Mouse (Mus musculus) NIH3T3 (cell line): ENCODE data around the gene Col1a2.

ENCODE experiments used
- DNase-seq: peaks from one replicate; pipeline ENCODE4 v3.0.0-alpha.2; 2012; ENCODE audit warnings: low read depth

The Col1a2 gene

DNA sequence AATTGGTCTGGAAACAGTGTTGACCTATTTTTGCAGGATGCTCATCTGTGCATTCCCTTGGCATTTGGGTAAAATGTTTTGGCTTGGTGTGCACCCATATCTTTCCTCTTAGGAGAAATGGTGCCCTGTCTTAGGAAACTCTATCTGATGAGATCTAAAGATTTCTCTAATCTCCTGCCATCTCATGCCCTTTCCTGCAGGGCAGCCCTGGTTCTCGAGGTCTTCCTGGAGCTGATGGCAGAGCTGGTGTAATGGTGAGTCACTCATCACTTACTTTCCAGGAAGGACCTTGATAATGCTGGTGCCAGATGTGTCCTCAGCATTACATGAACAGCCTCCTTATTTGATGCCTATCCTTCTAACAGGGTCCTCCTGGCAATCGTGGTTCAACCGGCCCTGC, 16.4 kb downstream of the Col1a2 start:
- DNase-seq, result no peak

DNA sequence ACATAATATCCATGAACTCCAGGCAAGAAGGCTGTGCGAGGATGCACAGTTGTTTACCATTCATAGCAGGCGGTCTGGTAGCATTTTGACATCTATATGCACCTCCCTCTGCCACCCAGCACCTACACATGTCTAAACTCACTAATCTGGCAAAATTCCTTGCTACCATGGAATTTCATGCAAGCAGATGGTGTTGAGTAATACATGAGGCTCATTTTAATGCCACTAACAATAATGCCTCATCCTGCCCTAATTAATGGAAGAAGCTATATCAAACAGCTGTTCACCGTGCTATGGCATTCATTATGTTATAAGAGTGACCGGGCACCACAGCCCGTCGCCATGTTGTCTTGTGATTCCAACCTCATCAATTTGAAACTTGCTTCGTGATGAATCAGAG, 23.8 kb downstream of the Col1a2 start:
- DNase-seq, result no peak

- DNase-seq, result peak; percentile 60
Measured at GRCm38 (mm10) chr6:4530986-4531385, 26.4 kb downstream of the Col1a2 start.

DNA sequence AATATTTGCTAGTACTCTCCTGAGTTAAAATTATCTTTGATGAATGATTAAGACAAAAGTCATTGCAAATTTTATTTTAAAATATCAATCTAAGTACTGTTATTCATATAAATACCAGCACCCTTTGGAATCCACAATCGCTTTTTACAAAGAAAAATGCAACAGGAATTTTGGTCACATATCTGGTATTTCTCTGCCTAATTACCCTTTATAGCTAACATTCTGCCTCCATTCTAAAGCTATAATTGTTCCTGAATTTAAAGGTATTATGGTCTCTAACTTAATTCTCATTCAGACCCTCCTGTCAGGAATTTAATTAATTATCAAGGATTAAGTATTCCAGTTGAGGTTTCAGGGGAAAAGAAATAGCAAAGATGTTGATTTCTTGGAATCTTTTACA, 28.3 kb downstream of the Col1a2 start:
- no peak for DNase-seq

- no peak for DNase-seq
Measured at GRCm38 (mm10) chr6:4534462-4535079, 30.0 kb downstream of the Col1a2 start.

- DNase-seq, result peak; percentile 55
Measured at GRCm38 (mm10) chr6:4541926-4542715, 37.5 kb downstream of the Col1a2 start.

DNA sequence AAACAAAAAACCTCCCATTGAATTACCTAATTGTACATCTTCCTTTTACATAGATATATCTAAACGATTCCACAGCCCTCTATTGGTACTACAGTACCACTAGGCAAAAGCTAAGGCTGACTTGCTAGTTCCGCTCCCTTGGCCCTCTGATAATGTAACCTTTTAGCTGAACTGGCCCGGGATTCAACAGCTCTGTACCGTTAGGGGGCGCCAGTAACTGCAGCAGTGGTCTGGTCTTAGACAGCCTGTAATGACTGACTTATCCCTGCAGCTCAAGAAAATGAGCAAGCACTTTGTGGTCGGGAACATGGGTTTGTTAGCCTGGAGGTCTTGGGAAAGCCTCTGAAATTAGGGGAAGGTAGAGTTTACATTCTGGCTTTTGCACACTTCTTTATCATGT, 39.9 kb downstream of the Col1a2 start:
- DNase-seq, result peak; percentile 68

DNA sequence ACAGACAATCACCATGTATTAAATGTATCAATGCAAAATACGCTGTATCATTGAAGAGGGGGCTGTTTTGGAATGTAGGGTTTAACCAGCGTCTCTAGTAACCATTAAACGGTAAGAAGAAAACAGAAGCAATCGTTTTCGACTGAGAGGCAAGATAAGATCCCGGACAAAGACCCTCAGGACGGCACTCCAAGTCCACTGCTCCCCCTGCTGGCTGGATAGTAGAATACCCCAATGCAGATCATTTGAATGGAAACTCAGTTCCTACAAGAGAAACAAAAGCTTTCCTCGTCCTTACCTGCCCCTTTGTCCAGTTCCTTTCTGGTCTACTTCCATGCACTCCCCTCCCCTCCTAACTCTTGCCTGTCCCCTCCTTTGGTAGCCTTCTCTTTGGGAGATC, 41.1 kb downstream of the Col1a2 start:
- peak; percentile 89 for DNase-seq

DNA sequence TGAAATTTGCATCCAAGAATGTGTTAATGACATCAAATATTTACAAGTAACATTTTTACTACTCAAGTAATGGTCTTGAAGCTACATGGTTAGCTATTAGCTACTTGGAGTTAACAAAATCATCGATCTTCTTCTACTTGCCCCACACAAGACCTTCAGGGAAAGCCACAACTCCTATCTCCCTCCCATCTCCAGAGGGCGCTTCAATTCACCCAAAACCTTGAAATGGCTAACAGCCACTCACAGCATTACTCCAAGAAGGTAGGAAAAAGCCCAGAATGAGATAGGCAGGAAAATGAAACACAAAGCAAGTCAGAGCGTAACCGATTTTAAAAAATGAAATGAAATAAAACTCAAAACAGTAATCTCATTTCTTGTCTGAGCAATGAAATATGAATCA, 44.3 kb downstream of the Col1a2 start:
- DNase-seq, result peak; percentile 76

DNA sequence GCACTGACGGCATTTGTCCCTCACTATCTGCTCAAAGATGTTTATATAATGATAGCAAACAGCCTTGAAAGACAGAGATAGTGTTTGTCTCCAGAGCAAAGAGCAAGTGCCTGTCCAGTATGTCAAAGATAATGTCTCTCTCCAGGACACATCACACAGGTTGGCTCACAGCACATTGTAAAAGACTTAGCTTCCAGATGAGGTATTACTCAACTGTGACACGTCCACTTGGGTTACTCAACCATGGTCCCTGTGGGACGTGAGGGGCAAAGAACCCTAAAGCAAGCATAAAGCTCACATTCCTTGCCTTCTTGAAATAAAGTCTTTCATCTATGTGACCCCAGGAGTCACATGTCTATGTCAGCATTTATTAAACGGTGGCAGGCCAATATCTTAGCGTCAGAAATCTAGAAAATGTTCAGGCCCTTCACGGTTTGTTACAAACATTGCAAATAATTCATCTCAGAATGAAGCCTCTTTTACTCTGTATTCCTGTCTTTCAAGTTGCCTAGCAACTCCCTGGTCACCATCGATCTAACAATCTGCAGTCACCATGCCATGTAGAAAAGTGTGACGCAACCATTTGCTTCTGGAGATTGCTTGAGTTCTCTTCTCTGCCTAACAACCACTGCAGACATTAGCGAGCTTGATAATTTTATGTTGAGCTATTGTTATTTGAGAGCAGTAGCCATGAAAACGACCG, 45.4 kb downstream of the Col1a2 start:
- no peak for DNase-seq

- no peak for DNase-seq
Measured at GRCm38 (mm10) chr6:4550549-4550915, 45.9 kb downstream of the Col1a2 start.

DNA sequence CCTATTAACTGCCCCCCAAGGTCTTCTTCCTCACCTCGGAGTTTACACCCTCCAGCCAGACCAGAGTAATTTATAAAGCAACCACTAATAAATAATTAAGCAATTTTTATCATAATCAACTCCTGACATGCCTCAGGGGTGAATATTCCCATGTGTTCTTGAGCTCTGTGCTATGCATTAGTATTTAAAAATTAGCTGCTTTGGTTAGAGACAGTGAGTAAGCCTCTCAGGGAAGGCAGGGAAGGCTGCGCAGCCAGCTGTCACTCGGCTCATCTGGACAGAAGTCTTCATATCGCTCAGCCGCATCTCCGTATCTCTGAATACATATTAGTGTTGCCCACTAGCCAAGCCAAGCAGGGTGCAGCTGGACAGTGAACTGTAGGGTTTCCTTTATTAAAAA, 50.8 kb downstream of the Col1a2 start:
- no peak for DNase-seq

DNA sequence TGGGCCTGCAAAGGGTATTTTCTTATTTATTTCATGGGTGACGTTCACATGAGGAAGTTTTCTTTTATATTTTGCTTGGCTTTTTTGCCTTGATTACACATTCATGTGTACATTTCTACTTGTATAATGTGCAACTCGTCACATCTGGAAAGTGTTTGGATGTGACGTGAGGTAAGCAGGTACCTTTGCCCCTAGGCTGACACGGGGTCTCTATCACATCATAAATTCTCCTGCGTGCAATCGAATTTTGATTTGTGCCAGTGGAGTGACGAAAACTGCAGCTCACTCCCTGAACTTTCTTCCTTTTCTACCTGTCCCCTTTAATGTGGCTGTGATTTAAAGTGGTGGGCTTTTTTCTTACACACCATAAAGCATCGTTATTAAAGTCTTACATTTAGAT, 52.5 kb downstream of the Col1a2 start:
- no peak for DNase-seq

DNA sequence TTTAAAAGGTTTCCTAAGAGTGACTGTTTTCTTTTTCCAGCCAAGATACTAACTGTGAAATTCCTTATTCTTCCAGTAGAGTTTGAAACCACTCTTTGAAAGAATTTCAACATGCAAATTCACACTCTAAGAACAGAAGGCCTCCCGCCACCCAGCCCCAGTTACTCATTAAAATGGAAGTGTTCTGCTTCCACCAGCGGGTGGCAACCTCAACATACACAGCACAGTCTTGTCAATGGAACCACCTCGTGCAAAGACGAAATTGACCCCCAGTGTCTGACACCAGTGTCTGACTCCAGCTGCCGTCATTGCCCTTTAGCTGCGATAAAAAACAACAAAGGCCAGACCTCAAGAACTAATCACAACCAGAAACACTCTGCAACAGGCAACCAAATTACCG, 53.1 kb downstream of the Col1a2 start:
- DNase-seq, result peak; percentile 74

- no peak for DNase-seq
Measured at GRCm38 (mm10) chr6:4561156-4561555, 56.5 kb downstream of the Col1a2 start.

GRCm38 (mm10) chr6:4561621-4562020, 57.0 kb downstream of the Col1a2 start:
- DNase-seq, result no peak

DNA sequence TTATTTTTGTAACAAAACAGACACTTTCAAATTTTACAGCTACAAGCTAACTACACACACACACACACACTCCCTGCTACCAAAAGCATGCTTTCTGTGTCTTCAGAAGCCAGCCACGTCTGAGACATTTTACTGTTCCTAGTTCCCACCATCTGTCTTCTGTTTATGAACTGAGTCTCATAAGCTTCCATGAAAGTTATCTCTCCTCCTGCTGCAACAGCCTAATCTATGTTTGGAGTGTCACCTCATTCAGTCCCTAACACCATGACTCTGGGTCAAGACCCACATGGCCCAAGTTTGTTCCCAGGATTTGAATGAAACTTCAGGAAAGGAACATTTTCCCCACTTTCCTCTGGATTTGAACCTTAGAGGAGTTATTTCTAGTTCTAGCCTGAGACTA, 57.8 kb downstream of the Col1a2 start:
- DNase-seq, result no peak

GRCm38 (mm10) chr6:4563477-4563876, 58.9 kb downstream of the Col1a2 start:
- no peak for DNase-seq

GRCm38 (mm10) chr6:4570412-4570811, 65.8 kb downstream of the Col1a2 start:
- no peak for DNase-seq

DNA sequence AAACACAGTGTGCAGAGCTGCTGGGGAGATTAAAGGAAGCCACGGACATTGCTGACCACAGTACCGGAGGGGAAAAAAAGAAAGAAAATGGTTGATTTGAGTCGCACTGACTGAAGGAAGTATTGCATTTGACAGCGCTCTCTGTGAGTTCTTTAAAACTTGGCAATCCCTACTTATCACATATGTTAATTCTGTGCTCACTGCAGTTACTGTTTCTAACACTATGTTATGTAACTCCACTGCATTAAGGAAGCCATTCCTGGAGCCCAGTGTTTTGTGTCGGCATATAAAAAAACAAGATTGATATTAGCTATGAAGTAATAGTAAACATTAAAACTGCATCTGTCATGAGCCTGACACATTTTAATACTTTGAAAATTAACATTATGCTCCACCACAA, 73.1 kb downstream of the Col1a2 start:
- DNase-seq, result no peak

GRCm38 (mm10) chr6:4578343-4578742, 73.7 kb downstream of the Col1a2 start:
- DNase-seq, result no peak

DNA sequence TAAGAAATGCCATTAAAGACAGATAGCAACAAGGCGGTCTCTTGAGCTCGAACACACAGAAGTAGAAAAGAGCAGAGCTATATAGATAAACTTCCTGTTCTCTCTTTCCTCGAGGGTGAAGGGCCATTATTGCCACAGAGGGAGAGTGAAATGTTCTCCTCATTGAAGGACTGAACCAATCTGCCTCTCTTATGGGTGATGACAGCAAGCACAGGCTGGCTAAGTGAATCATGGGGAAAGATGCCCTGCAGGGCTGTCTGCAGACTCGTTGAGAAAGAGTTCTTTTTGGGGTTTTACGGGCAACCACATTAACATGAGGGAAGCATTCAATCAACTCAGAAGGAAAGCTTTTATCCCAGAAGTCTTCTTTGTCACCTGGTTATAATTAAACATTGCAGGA, 75.0 kb downstream of the Col1a2 start:
- peak; percentile 55 for DNase-seq

DNA sequence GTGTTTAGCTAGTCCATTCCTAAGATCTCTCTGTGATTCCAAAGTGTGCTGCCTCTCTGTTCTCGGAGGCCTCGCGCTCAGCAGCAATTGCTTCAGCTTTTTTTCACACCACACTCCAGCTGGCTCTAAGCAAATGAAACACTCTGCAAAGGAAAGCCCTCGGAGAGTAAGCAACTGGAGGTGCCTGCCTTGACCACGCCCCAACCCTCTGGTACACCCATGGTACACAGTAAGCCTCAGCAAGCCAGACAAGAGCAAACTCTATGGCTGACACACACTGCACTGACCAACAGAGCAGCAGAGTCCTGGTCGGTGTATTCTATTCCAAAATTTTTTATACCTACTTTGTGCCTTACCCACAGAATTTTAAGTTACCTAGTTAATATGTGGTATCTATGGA, 78.9 kb downstream of the Col1a2 start:
- DNase-seq, result no peak
